Mouse (Mus musculus) MEL (cell line): ENCODE measurements around the gene Fblim1. TPM values are rescaled to one million over a fixed set of nuclear protein-coding genes. Genes with fewer than 3 reads are reported as not detected.

ENCODE experiments used
- DNase-seq: peaks from one replicate; pipeline ENCODE4 v3.0.0; 2011; ENCODE audit warnings: low read depth, low spot score
- H3K27ac ChIP-seq: 2 replicates; pipeline ENCODE4 v1.5.1; 2012; ENCODE audit warnings: low read depth, mild to moderate bottlenecking, control low read depth, low read length, moderate library complexity; ENCODE audit not compliant: control insufficient read depth
- H3K27me3 ChIP-seq, 2 experiments: fragments of 150-350 bp in 1 of 2; sonication (generic) in 1 of 2; 2 replicates each; pipeline ENCODE4 v1.6.1; 2012; ENCODE audit warnings: low read length in 2 of 2, mild to moderate bottlenecking in 2 of 2, improper control_type of control experiment in 1 of 2, moderate library complexity in 1 of 2; ENCODE audit not compliant: insufficient read depth in 2 of 2, control insufficient read depth in 1 of 2
- H3K36me3 ChIP-seq, 2 experiments: 2 replicates each; pipeline ENCODE4 v1.6.1; 2012 to 2014; ENCODE audit warnings: low read length in 2 of 2, improper control_type of control experiment in 1 of 2, inconsistent platforms in 1 of 2, mild to moderate bottlenecking in 1 of 2; ENCODE audit not compliant: insufficient read depth in 2 of 2, control insufficient read depth in 1 of 2
- H3K4me1 ChIP-seq, 2 experiments: fragments of 150-350 bp in 1 of 2; sonication (generic) in 1 of 2; 2 replicates each; pipeline ENCODE4 v1.6.1; 2012; ENCODE audit warnings: low read length in 2 of 2, improper control_type of control experiment in 1 of 2, mild to moderate bottlenecking in 1 of 2; ENCODE audit not compliant: insufficient read depth in 2 of 2, control insufficient read depth in 1 of 2
- H3K4me3 ChIP-seq, 2 experiments: fragments of 150-350 bp in 1 of 2; sonication (generic) in 1 of 2; 2 replicates each; pipeline ENCODE4 v1.5.1; 2012; ENCODE audit warnings: low read depth in 2 of 2, low read length in 2 of 2, mild to moderate bottlenecking in 2 of 2, moderate library complexity in 2 of 2, control low read depth in 1 of 2, improper control_type of control experiment in 1 of 2; ENCODE audit not compliant: control insufficient read depth in 1 of 2, insufficient read depth in 1 of 2
- H3K79me2 ChIP-seq: 2 replicates; pipeline ENCODE4 v1.6.1; 2012; ENCODE audit warnings: mild to moderate bottlenecking, low read length, moderate library complexity; ENCODE audit not compliant: control insufficient read depth, poor library complexity, insufficient read depth
- H3K9ac ChIP-seq: 2 replicates; pipeline ENCODE4 v1.6.1; 2012; ENCODE audit warnings: low read depth, mild to moderate bottlenecking, control low read depth, low read length, moderate library complexity; ENCODE audit not compliant: control insufficient read depth, poor library complexity, severe bottlenecking
- H3K9me3 ChIP-seq: fragments of 150-350 bp; sonication (generic); replicated peaks from 2 replicates; pipeline ENCODE4 v1.6.1; 2012; ENCODE audit warnings: mild to moderate bottlenecking, low read length, improper control_type of control experiment, moderate library complexity; ENCODE audit not compliant: insufficient read depth
- BHLHE40 ChIP-seq: IDR thresholded peaks from 2 replicates; pipeline ENCODE4 v1.6.1; 2012; ENCODE audit warnings: low read depth, mild to moderate bottlenecking, inconsistent platforms, low read length, improper control_type of control experiment, borderline replicate concordance
- CHD1 ChIP-seq: IDR thresholded peaks from 2 replicates; pipeline ENCODE4 v1.6.1; 2012; ENCODE audit warnings: low read depth, mild to moderate bottlenecking, inconsistent platforms, low read length, improper control_type of control experiment
- E2F4 ChIP-seq: IDR thresholded peaks from 2 replicates; pipeline ENCODE4 v1.6.1; 2011; ENCODE audit warnings: low read depth, low read length, improper control_type of control experiment, borderline replicate concordance
- ELF1 ChIP-seq: IDR thresholded peaks from 2 replicates; pipeline ENCODE4 v1.6.1; 2014; ENCODE audit warnings: low read depth, mild to moderate bottlenecking, inconsistent platforms, low read length, improper control_type of control experiment, moderate library complexity
- ETS1 ChIP-seq: IDR thresholded peaks from 2 replicates; pipeline ENCODE4 v1.6.1; 2012; ENCODE audit warnings: low read depth, mild to moderate bottlenecking, inconsistent platforms, low read length, improper control_type of control experiment, moderate library complexity
- GABPA ChIP-seq: IDR thresholded peaks from 2 replicates; pipeline ENCODE4 v1.6.1; 2012; ENCODE audit warnings: low read depth, mild to moderate bottlenecking, inconsistent platforms, low read length, improper control_type of control experiment, moderate library complexity
- HCFC1 ChIP-seq: IDR thresholded peaks from 2 replicates; pipeline ENCODE4 v1.6.1; 2012; ENCODE audit warnings: low read depth, mild to moderate bottlenecking, inconsistent platforms, low read length, improper control_type of control experiment, moderate library complexity
- JUND ChIP-seq: IDR thresholded peaks from 2 replicates; pipeline ENCODE4 v1.6.1; 2011; ENCODE audit warnings: low read depth, mild to moderate bottlenecking, improper control_type of control experiment, low read length
- MAFK ChIP-seq: IDR thresholded peaks from 2 replicates; pipeline ENCODE4 v1.6.1; 2011; ENCODE audit warnings: low read depth, mild to moderate bottlenecking, low read length, improper control_type of control experiment, borderline replicate concordance
- MAZ ChIP-seq: IDR thresholded peaks from 2 replicates; pipeline ENCODE4 v1.6.1; 2012; ENCODE audit warnings: low read depth, mild to moderate bottlenecking, inconsistent platforms, low read length, improper control_type of control experiment
- MEF2A ChIP-seq: IDR thresholded peaks from 2 replicates; pipeline ENCODE4 v1.6.1; 2014; ENCODE audit warnings: low read depth, mild to moderate bottlenecking, inconsistent platforms, low read length, improper control_type of control experiment; ENCODE audit not compliant: poor library complexity, insufficient replicate concordance, severe bottlenecking; ENCODE audit errors: extremely low read depth
- MXI1 ChIP-seq: IDR thresholded peaks from 2 replicates; pipeline ENCODE4 v1.6.1; 2011; ENCODE audit warnings: mild to moderate bottlenecking, low read depth, low read length, improper control_type of control experiment
- MYC ChIP-seq: IDR thresholded peaks from 2 replicates; pipeline ENCODE4 v1.6.1; 2011; ENCODE audit warnings: low read depth, mild to moderate bottlenecking, low read length, improper control_type of control experiment, moderate library complexity
- NRF1 ChIP-seq: IDR thresholded peaks from 2 replicates; pipeline ENCODE4 v1.6.1; 2014; ENCODE audit warnings: low read depth, mild to moderate bottlenecking, inconsistent platforms, low read length, improper control_type of control experiment, moderate library complexity; ENCODE audit not compliant: poor library complexity, insufficient read depth, severe bottlenecking
- POLR2A ChIP-seq, 2 experiments: IDR thresholded peaks; 2 replicates each; pipeline ENCODE4 v1.6.1; 2011 to 2012; ENCODE audit warnings: low read length in 2 of 2, mild to moderate bottlenecking in 2 of 2, control low read depth in 1 of 2, improper control_type of control experiment in 1 of 2, low read depth in 1 of 2, moderate library complexity in 1 of 2; ENCODE audit not compliant: control insufficient read depth in 1 of 2, insufficient read depth in 1 of 2, poor library complexity in 1 of 2
- POLR2AphosphoS2 ChIP-seq: IDR thresholded peaks from 2 replicates; pipeline ENCODE4 v1.6.1; 2011; ENCODE audit warnings: low read length, improper control_type of control experiment
- POLR2AphosphoS5 ChIP-seq: IDR thresholded peaks from 2 replicates; pipeline ENCODE4 v1.6.1; 2012; ENCODE audit warnings: low read depth, borderline replicate concordance, mild to moderate bottlenecking, inconsistent platforms, low read length, moderate library complexity, mixed read lengths
- RAD21 ChIP-seq: IDR thresholded peaks from 2 replicates; pipeline ENCODE4 v1.6.1; 2011; ENCODE audit warnings: mild to moderate bottlenecking, low read depth, low read length, improper control_type of control experiment
- SIN3A ChIP-seq: IDR thresholded peaks from 2 replicates; pipeline ENCODE4 v1.6.1; 2012; ENCODE audit warnings: low read length, improper control_type of control experiment, inconsistent platforms
- SMC3 ChIP-seq: IDR thresholded peaks from 2 replicates; pipeline ENCODE4 v1.6.1; 2011; ENCODE audit warnings: low read depth, low read length, improper control_type of control experiment
- TAL1 ChIP-seq: IDR thresholded peaks from 2 replicates; pipeline ENCODE4 v1.6.1; 2012; ENCODE audit warnings: mild to moderate bottlenecking, inconsistent platforms, low read length, moderate library complexity, mixed read lengths
- TBP ChIP-seq: IDR thresholded peaks from 2 replicates; pipeline ENCODE4 v1.8.0; 2011; ENCODE audit warnings: low read depth, low read length, improper control_type of control experiment
- TCF12 ChIP-seq: IDR thresholded peaks from 2 replicates; pipeline ENCODE4 v1.6.1; 2014; ENCODE audit warnings: low read depth, mild to moderate bottlenecking, inconsistent platforms, low read length, improper control_type of control experiment, moderate library complexity
- USF1 ChIP-seq: IDR thresholded peaks from 2 replicates; pipeline ENCODE4 v1.6.1; 2014; ENCODE audit warnings: low read depth, mild to moderate bottlenecking, inconsistent platforms, low read length, improper control_type of control experiment, moderate library complexity
- ZC3H11A ChIP-seq: IDR thresholded peaks from 2 replicates; pipeline ENCODE4 v1.6.1; 2012; ENCODE audit warnings: low read depth, mild to moderate bottlenecking, inconsistent platforms, low read length, improper control_type of control experiment
- ZNF384 ChIP-seq: IDR thresholded peaks from 2 replicates; pipeline ENCODE4 v1.6.1; 2012; ENCODE audit warnings: low read depth, mild to moderate bottlenecking, inconsistent platforms, low read length, improper control_type of control experiment
- polyA plus RNA-seq, 2 experiments: library from polyadenylated mRNA; stranded (reverse) in 1 of 2; unstranded in 1 of 2; fragments of >175 nt in 1 of 2; fragments of >200 nt in 1 of 2; gene quantifications; 2 replicates each; pipeline versions ENCODE4 v1.2.1 to v1.2.4; 2012; ENCODE audit warnings: low replicate concordance in 2 of 2, low read depth in 1 of 2; ENCODE audit not compliant: insufficient read length in 2 of 2, insufficient read depth in 1 of 2, missing spikeins in 1 of 2
- total RNA-seq: library from RNA; depleted of rRNA; stranded (reverse); fragments of 300-350 nt; gene quantifications from 2 replicates; pipeline ENCODE4 v1.2.3, GENCODE M21; 2012

Gene Fblim1
- total and polyA plus RNA-seq, 3 experiments: not detected

DNA sequence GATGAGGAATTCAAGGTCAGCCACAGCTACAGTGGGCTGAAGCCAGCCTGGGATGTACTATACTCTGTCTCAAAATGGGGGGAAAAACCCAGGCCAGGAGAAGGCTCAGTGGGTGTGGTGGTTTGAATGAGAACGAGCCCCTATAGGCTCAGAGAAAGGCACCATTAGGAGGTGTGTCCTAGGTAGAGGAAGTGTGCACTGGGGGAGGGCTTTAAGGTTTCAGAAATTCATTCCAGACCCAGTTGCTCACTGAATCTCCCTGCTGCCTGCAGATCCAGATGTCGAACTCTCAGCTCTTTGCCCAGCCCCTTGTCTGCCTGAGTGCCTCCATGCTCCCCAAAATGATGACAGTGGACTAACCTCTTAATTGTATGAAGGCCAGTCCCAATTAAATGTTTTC lies 53.4 kb downstream of the Fblim1 start (continued):
- peak; percentile 34 to 84; a peak in 2 of 4 replicates for TF ChIP-seq POLR2A (IDR thresholded peaks at IDR 0.05; ENCODE audit: control insufficient read depth in 1 of 2, insufficient read depth in 1 of 2, low read depth in 1 of 2, low read length in 2 of 2, poor library complexity in 1 of 2)
- no peak for TF ChIP-seq ZC3H11A
- TF ChIP-seq RAD21: no peak
- TF ChIP-seq HCFC1: peak; percentile 59; the same call in 1 of the 2 replicates
- TF ChIP-seq MEF2A: no peak
- no peak for TF ChIP-seq GABPA
- TF ChIP-seq MAFK: no peak
- 0 out of 2 replicates have a peak, but pooled peaks have one; percentile 30 for TF ChIP-seq MYC

DNA sequence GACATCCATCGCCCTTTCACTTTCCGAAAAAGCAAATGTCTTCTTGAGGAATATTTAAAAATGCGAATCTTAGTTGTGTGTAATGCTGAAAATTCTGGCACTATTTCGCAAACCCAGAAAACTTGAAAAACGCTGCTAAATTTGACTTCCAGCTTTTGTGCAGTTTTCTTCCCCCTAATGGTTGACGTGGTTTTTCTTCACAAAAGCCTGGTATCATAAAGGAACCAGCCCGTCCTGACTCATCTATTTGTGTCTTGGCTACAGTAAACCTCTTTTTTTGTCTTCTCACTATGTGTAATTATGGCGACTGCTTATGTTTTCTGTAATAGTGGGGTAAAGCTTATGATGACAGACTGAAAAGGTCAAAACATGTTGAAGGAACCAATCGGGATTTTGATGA lies 58.6 kb downstream of the Fblim1 start:
- Histone ChIP-seq H3K9ac (peak overlapping the region; percentile 100), H3K27me3 (no peaks in the 10 kb centered on the region), H3K4me3 (peak overlapping the region; percentile 69 to 95), H3K79me2 (peaks cover 14% of the 10 kb centered on the region), H3K4me1 (peaks cover 3 to 16% of the 10 kb centered on the region in 2 experiments), H3K36me3 (peaks cover 0 to 16% of the 10 kb centered on the region in 2 experiments; a peak in 2 of 4 replicates), H3K9me3 (no peaks in the 10 kb centered on the region), H3K27ac (peak overlapping the region; percentile 94)
- DNase-seq: peak; percentile 73
- TF ChIP-seq MAZ (no peak), SIN3A (peak; percentile 68), POLR2A (IDR thresholded peaks at IDR 0.05; ENCODE audit: control insufficient read depth in 1 of 2, insufficient read depth in 1 of 2, low read depth in 1 of 2, low read length in 2 of 2, poor library complexity in 1 of 2) (no peak), ETS1 (peak; percentile 37; the same call in 1 of the 2 replicates), TBP (peak; percentile 34; the same call in 1 of the 2 replicates), ZNF384 (0 out of 2 replicates have a peak, but pooled peaks have one; percentile 10), CHD1 (peak; percentile 94; the same call in 1 of the 2 replicates), HCFC1 (0 out of 2 replicates have a peak, but pooled peaks have one; percentile 17)

DNA sequence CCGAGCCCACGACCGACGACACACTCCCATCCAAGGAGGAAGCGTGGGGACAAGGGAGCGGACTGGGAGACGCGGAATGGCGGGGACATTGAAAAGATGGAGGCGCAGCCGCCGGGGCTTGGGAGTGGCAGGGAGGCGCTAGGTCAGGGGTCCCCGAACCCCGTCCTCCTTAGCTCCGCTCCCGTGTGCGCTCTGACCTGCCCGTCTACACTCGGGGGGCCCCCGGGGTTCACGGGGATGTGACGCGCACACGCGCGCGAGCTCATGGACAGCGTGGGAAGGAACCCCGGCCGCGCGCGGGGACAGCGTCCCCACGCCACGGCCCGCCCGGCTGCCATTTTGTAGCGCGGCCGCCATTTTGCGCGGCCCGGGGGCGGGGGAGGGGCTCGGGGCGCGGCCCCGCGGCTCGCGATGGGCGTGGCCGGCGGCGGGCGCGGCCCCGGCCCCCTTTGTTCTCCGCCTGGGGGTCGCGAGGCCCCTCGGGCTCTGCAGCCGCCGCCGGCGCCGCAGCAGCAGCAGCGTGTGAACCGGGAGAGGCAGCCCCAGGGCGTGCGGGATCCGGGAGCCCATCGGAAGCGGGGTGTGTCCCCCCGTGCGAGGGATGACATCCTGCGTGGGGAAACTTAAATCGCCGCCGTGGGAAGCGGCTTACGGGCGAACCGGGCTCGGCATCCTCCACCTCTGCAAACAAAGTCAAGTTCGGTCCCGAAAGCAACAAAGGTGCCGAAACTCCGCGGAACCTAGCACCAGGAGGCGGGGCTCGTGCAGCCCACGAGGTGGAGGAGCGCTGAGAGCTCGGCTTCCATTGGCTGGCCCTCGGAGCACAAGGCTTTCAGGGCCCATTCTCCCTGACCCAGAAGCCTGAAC lies 59.3 kb downstream of the Fblim1 start:
- Histone ChIP-seq H3K27me3 (no peaks in the 10 kb centered on the region), H3K79me2 (peaks cover 14% of the 10 kb centered on the region), H3K27ac (peak overlapping the region; percentile 99), H3K9ac (peak overlapping the region; percentile 100), H3K4me1 (peaks cover under 1 to 15% of the 10 kb centered on the region in 2 experiments), H3K4me3 (peak overlapping the region; percentile 77 to 95), H3K36me3 (peaks cover 0 to 17% of the 10 kb centered on the region in 2 experiments; a peak in 2 of 4 replicates), H3K9me3 (no peaks in the 10 kb centered on the region)
- peak; percentile 90 for DNase-seq
- no peak for TF ChIP-seq TAL1
- no peak for TF ChIP-seq MYC
- TF ChIP-seq NRF1: no peak
- peak; percentile 55; the same call in 1 of the 2 replicates for TF ChIP-seq TCF12
- TF ChIP-seq USF1: peak; percentile 66
- TF ChIP-seq MXI1: peak; percentile 83
- no peak; the same call in 1 of the 2 replicates for TF ChIP-seq SIN3A
- no peak; the same call in 1 of the 2 replicates for TF ChIP-seq POLR2AphosphoS2
- no peak for TF ChIP-seq SMC3
- TF ChIP-seq JUND: no peak
- no peak for TF ChIP-seq E2F4
- no peak for TF ChIP-seq BHLHE40
- 0 out of 2 replicates have a peak, but pooled peaks have one; percentile 26 for TF ChIP-seq ELF1
- no peak for TF ChIP-seq MEF2A
- no peak; the same call in 1 of the 2 replicates for TF ChIP-seq POLR2AphosphoS5
- no peak for TF ChIP-seq MAFK
